Comparison of ENCODE assay signal across 27 mouse cellular contexts in the genomic region with DNA sequence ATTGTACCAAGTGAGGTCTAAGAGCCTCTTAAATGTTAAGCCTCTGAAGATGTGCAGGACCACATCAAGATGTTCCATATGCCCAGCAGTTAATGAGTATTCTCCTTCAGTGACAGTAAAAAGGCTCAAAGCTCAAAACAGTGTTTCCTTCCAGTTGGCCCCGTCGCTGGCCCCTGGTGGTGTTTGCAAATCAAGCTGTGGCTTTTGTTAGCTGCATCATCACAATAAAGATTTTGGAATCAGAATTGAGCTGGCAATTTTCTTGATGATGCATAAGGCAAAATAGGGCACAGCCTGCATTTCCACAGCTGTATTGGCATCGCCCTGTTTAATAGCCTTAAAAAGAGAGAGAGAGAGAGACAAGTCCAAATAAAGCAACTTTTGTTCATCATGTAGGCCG. TPM values are rescaled to one million over a fixed set of nuclear protein-coding genes. Genes with fewer than 3 reads are reported as not detected.
"Had no signal": no experiment of that assay in that cellular context is flagged by ENCODE, and none has a peak within 500 bp of the region (broad histone marks: within the 10 kb centered on the region; RNA-seq: fewer than 3 reads in every experiment).

No protein-coding gene starts in this region.

- H3K9me3 ChIP-seq: heart, embryonic 10.5 days; heart, embryonic 12.5 days; hindbrain, embryonic 12.5 days; kidney, embryonic 15.5 days; limb, embryonic 13.5 days; limb, embryonic 15.5 days; liver, embryonic 12.5 days had no signal

- H3K36me3 ChIP-seq: heart, embryonic 10.5 days; heart, embryonic 12.5 days; hindbrain, embryonic 12.5 days; kidney, embryonic 15.5 days; limb, embryonic 13.5 days; limb, embryonic 15.5 days; liver, embryonic 12.5 days had no signal

- H3K4me3 ChIP-seq: gastrocnemius, adult 2 months; heart, embryonic 10.5 days; heart, embryonic 12.5 days; hindbrain, embryonic 12.5 days; kidney, embryonic 15.5 days; limb, embryonic 13.5 days; limb, embryonic 15.5 days; liver, embryonic 12.5 days had no signal

- H3K9ac ChIP-seq: heart, embryonic 12.5 days; hindbrain, embryonic 12.5 days; hindbrain, embryonic 14.5 days; kidney, embryonic 15.5 days; limb, embryonic 13.5 days; limb, embryonic 15.5 days; liver, embryonic 12.5 days; liver, embryonic 14.5 days had no signal

- H3K27me3 ChIP-seq: hindbrain, embryonic 12.5 days; kidney, embryonic 15.5 days; limb, embryonic 13.5 days; limb, embryonic 15.5 days; liver, embryonic 12.5 days had no signal

- H3K4me2 ChIP-seq: heart, embryonic 12.5 days; hindbrain, embryonic 12.5 days; hindbrain, embryonic 14.5 days; kidney, embryonic 15.5 days; limb, embryonic 13.5 days; limb, embryonic 15.5 days; liver, embryonic 12.5 days had no signal

- H3K4me1 ChIP-seq: heart, embryonic 10.5 days; heart, embryonic 12.5 days; kidney, embryonic 15.5 days; liver, embryonic 12.5 days had no signal

- H3K27ac ChIP-seq: gastrocnemius, adult 2 months; heart, embryonic 10.5 days; hindbrain, embryonic 12.5 days; hindbrain, embryonic 14.5 days; hindbrain, postnatal 0 days; kidney, embryonic 15.5 days; kidney, postnatal 0 days; limb, embryonic 13.5 days; limb, embryonic 15.5 days; liver, embryonic 12.5 days; liver, embryonic 14.5 days had no signal

- DNase-seq: gastrocnemius, adult 2 months; gastrocnemius, postnatal 14 days; gastrocnemius, postnatal 36 days; heart, adult 18-20 months; heart, postnatal 10 days; heart, postnatal 36 days; kidney, adult 11 months; kidney, adult 2 months; kidney, adult 9 months; kidney, postnatal 14 days; kidney, postnatal 36 days; layer of hippocampus, adult 9-11 months; layer of hippocampus, postnatal 36 days had no signal

- ATAC-seq: hindbrain, postnatal 0 days; intestine, embryonic 16.5 days; liver, embryonic 12.5 days had no signal

RNA-seq across cellular contexts. Expression of a gene that starts 45.0 kb away (rescaled TPM):
- total RNA-seq: gastrocnemius, adult 2 months; gastrocnemius, postnatal 14 days; gastrocnemius, postnatal 36 days; hematopoietic stem cell, adult 5-6 weeks; liver, adult 2 months had no signal
- polyA plus RNA-seq: liver, adult 2 months; liver, embryonic 12.5 days; liver, embryonic 14.5 days had no signal
